Mouse (Mus musculus) mouse embryonic stem cell (cell line): Measurements from ENCODE around the gene Glrx2.

Source experiments
- in situ Hi-C, 2 experiments: fragments of 300-500 bp; cut with MboI; formaldehyde crosslinking; loops; 1 replicate in 1 of 2; 3 replicates in 1 of 2; pipeline ENCODE4 v1.14.3; 2019 to 2020; ENCODE audit warnings: low sequenced_read_pairs in 2 of 2, low pct_unique_long_range_greater_than_20kb in 1 of 2, mixed read lengths in 1 of 2; ENCODE audit not compliant: unreplicated experiment in 1 of 2

Gene Glrx2

GRCm38 (mm10) chr1:143739361-143740350, 23.5 kb downstream of the Glrx2 start:
- in situ Hi-C loops, result loop anchor here in 1 of 2 experiments (5.0 kb wide), 1 partner anchor 38 kb away; the partner anchor contains the start of genes Trove2 and Uchl5

GRCm38 (mm10) chr1:143740581-143740980, 24.4 kb downstream of the Glrx2 start:
- in situ Hi-C loops, result loop anchor here in 1 of 2 experiments (5.0 kb wide), 1 partner anchor 37 kb away; the partner anchor contains the start of genes Trove2 and Uchl5

- in situ Hi-C loops, result loop anchor here in 1 of 2 experiments (5.0 kb wide), 1 partner anchor 36 kb away; the partner anchor contains the start of genes Trove2 and Uchl5
These were observed 25.2 kb downstream of the Glrx2 start for GRCm38 (mm10) chr1:143741331-143741730.

- in situ Hi-C loops, result loop anchor here in 1 of 2 experiments (5.0 kb wide), 1 partner anchor 35 kb away; the partner anchor contains the start of genes Trove2 and Uchl5
These were observed 26.0 kb downstream of the Glrx2 start for GRCm38 (mm10) chr1:143742186-143742585.

GRCm38 (mm10) chr1:143745871-143746270, 29.7 kb downstream of the Glrx2 start:
- in situ Hi-C loops, result no loop called here

GRCm38 (mm10) chr1:143762159-143762558, 46.0 kb downstream of the Glrx2 start:
- in situ Hi-C loops, result no loop called here

- in situ Hi-C loops, result no loop called here
These were observed 48.3 kb downstream of the Glrx2 start for GRCm38 (mm10) chr1:143764443-143764842.

- in situ Hi-C loops, result no loop called here
These were observed 49.7 kb downstream of the Glrx2 start for GRCm38 (mm10) chr1:143765801-143766200.

- in situ Hi-C loops, result no loop called here
These were observed 50.1 kb downstream of the Glrx2 start for GRCm38 (mm10) chr1:143766238-143766637.

GRCm38 (mm10) chr1:143770444-143771109, 54.4 kb downstream of the Glrx2 start:
- in situ Hi-C loops, result no loop called here

GRCm38 (mm10) chr1:143773082-143773481, 56.9 kb downstream of the Glrx2 start:
- in situ Hi-C loops, result no loop called here

- in situ Hi-C loops, result no loop called here
These were observed 57.8 kb downstream of the Glrx2 start for GRCm38 (mm10) chr1:143773909-143774308.

GRCm38 (mm10) chr1:143776446-143777411, 60.6 kb downstream of the Glrx2 start, which contains the start of the genes Trove2 and Uchl5:
Gene Trove2, minus strand, starts transcription at chr1:143777068.
Gene Uchl5, plus strand, starts transcription at chr1:143777272.
- in situ Hi-C loops, result loop anchor here in 1 of 2 experiments (5.0 kb wide), 1 partner anchor 34 kb away; no protein-coding TSS in a partner anchor

- in situ Hi-C loops, result loop anchor here in 1 of 2 experiments (5.0 kb wide), 1 partner anchor 35 kb away; no protein-coding TSS in a partner anchor
These were observed 61.5 kb downstream of the Glrx2 start for GRCm38 (mm10) chr1:143777558-143778218.

- in situ Hi-C loops, result no loop called here
These were observed 72.6 kb downstream of the Glrx2 start for GRCm38 (mm10) chr1:143788584-143789227.
